Mouse (Mus musculus) megakaryocyte, embryonic 14.5 days (primary cell): ENCODE data around the gene Cap2.

Source experiments
- FLI1 ChIP-seq: IDR thresholded peaks from 2 replicates; pipeline ENCODE4 v1.6.1; 2012; ENCODE audit warnings: low read length, inconsistent platforms, mixed read lengths
- GATA1 ChIP-seq: IDR thresholded peaks from 3 replicates; pipeline ENCODE4 v1.6.1; 2012; ENCODE audit warnings: mixed read lengths, low read length, inconsistent platforms, borderline replicate concordance

- TF ChIP-seq GATA1 (no peak), FLI1 (no peak)
Observed at GRCm38 (mm10) chr13:46510460-46510859, 8.8 kb downstream of the Cap2 start.
